Mouse (Mus musculus): Measurements from ENCODE around the gene Aff3. TPM values are rescaled to one million over a fixed set of nuclear protein-coding genes. Genes with fewer than 3 reads are reported as not detected.

The Aff3 gene
- polyA plus RNA-seq, 1 experiment from 2014 or later, result 5.7 TPM

GRCm38 (mm10) chr1:38488667-38489210 lies 176.0 kb downstream of the Aff3 start:
- Histone ChIP-seq H3K27me3 (replicated peaks) (no peaks in the 10 kb centered on the region), H3K4me3 (no peak overlapping the region), H3K9me3 (replicated peaks) (no peaks in the 10 kb centered on the region), H3K36me3 (no peaks in the 10 kb centered on the region), H3K27ac (ENCODE audit: poor library complexity, severe bottlenecking) (no peak overlapping the region), H3K4me1 (replicated peaks) (peaks cover 14% of the 10 kb centered on the region), H3K4me2 (no peak overlapping the region), H3K9ac (no peak overlapping the region)
- ATAC-seq (ENCODE audit: insufficient number of reproducible peaks, low FRiP score), result no peak
- WGBS, result 37% methylated on average over 8 of the region's 8 CpGs

DNA sequence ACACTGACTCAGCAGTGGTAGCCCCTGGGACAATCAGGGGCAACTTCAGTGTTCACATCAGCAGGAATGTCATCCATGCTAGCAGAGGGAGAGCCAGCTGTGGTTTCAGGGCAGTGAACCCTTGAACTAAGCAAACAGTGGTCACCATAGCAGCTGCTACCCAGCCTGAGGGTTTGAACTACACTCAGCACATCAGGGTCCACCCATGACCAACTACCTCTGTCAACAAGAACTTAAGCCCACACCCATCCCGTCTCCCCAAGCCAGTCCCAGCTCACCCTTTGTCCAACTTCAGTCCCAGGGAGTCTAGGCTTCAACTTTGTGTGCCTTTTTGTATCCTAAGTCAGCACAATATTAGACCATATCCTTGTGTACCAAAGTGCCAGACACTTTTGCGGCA lies 176.9 kb downstream of the Aff3 start:
- Histone ChIP-seq H3K9ac (no peak overlapping the region), H3K9me3 (replicated peaks) (no peaks in the 10 kb centered on the region), H3K4me1 (replicated peaks) (peaks cover 14% of the 10 kb centered on the region), H3K4me2 (no peak overlapping the region), H3K4me3 (no peak overlapping the region), H3K36me3 (no peaks in the 10 kb centered on the region), H3K27me3 (replicated peaks) (no peaks in the 10 kb centered on the region), H3K27ac (ENCODE audit: poor library complexity, severe bottlenecking) (no peak overlapping the region)
- 90% methylated on average over 2 of the region's 2 CpGs for WGBS
- no peak for ATAC-seq (ENCODE audit: insufficient number of reproducible peaks, low FRiP score)

GRCm38 (mm10) chr1:38483191-38483590 lies 181.6 kb downstream of the Aff3 start:
- Histone ChIP-seq H3K4me1 (replicated peaks) (peaks cover 10% of the 10 kb centered on the region), H3K4me3 (no peak overlapping the region), H3K9me3 (replicated peaks) (no peaks in the 10 kb centered on the region), H3K36me3 (no peaks in the 10 kb centered on the region), H3K9ac (no peak overlapping the region), H3K27ac (ENCODE audit: poor library complexity, severe bottlenecking) (no peak overlapping the region), H3K4me2 (no peak overlapping the region), H3K27me3 (replicated peaks) (no peaks in the 10 kb centered on the region)
- ATAC-seq (ENCODE audit: insufficient number of reproducible peaks, low FRiP score), result no peak
- WGBS, result 75% methylated on average over 2 of the region's 2 CpGs

GRCm38 (mm10) chr1:38478246-38478743 lies 186.5 kb downstream of the Aff3 start:
- H3K27me3 ChIP-seq (replicated peaks), result no peaks in the 10 kb centered on the region
- H3K9ac ChIP-seq, result no peak overlapping the region
- no peaks in the 10 kb centered on the region for H3K36me3 ChIP-seq
- H3K27ac ChIP-seq (ENCODE audit: poor library complexity, severe bottlenecking), result no peak overlapping the region
- no peak for ATAC-seq (ENCODE audit: insufficient number of reproducible peaks, low FRiP score)
- peaks cover 23% of the 10 kb centered on the region for H3K4me1 ChIP-seq (replicated peaks)
- peak overlapping the region; percentile 24 for H3K4me2 ChIP-seq
- 8% methylated on average over 9 of the region's 9 CpGs for WGBS
- no peaks in the 10 kb centered on the region for H3K9me3 ChIP-seq (replicated peaks)
- H3K4me3 ChIP-seq, result no peak overlapping the region

GRCm38 (mm10) chr1:38470817-38471216 lies 193.9 kb downstream of the Aff3 start:
- no peaks in the 10 kb centered on the region for H3K27me3 ChIP-seq (replicated peaks)
- ATAC-seq (ENCODE audit: insufficient number of reproducible peaks, low FRiP score), result peak; percentile 67
- H3K4me2 ChIP-seq, result peak overlapping the region; percentile 52
- H3K36me3 ChIP-seq, result no peaks in the 10 kb centered on the region
- WGBS, result 14% methylated on average over 11 of the region's 11 CpGs
- H3K27ac ChIP-seq (ENCODE audit: poor library complexity, severe bottlenecking), result peak overlapping the region; percentile 68
- H3K9ac ChIP-seq, result no peak overlapping the region
- peaks cover 37% of the 10 kb centered on the region for H3K4me1 ChIP-seq (replicated peaks)
- H3K4me3 ChIP-seq, result no peak overlapping the region
- no peaks in the 10 kb centered on the region for H3K9me3 ChIP-seq (replicated peaks)

- H3K27me3 ChIP-seq (replicated peaks), result no peaks in the 10 kb centered on the region
- no peak overlapping the region for H3K9ac ChIP-seq
- H3K27ac ChIP-seq (ENCODE audit: poor library complexity, severe bottlenecking), result 0 out of 2 replicates have a peak overlapping the region, but pooled peaks have one; percentile 68
- ATAC-seq (ENCODE audit: insufficient number of reproducible peaks, low FRiP score), result no peak
- peak overlapping the region; percentile 52 for H3K4me2 ChIP-seq
- 53% methylated on average over 5 of the region's 5 CpGs for WGBS
- H3K4me3 ChIP-seq, result no peak overlapping the region
- H3K36me3 ChIP-seq, result no peaks in the 10 kb centered on the region
- peaks cover 31% of the 10 kb centered on the region for H3K4me1 ChIP-seq (replicated peaks)
- H3K9me3 ChIP-seq (replicated peaks), result no peaks in the 10 kb centered on the region
These were observed 194.6 kb downstream of the Aff3 start for GRCm38 (mm10) chr1:38470166-38470565.

DNA sequence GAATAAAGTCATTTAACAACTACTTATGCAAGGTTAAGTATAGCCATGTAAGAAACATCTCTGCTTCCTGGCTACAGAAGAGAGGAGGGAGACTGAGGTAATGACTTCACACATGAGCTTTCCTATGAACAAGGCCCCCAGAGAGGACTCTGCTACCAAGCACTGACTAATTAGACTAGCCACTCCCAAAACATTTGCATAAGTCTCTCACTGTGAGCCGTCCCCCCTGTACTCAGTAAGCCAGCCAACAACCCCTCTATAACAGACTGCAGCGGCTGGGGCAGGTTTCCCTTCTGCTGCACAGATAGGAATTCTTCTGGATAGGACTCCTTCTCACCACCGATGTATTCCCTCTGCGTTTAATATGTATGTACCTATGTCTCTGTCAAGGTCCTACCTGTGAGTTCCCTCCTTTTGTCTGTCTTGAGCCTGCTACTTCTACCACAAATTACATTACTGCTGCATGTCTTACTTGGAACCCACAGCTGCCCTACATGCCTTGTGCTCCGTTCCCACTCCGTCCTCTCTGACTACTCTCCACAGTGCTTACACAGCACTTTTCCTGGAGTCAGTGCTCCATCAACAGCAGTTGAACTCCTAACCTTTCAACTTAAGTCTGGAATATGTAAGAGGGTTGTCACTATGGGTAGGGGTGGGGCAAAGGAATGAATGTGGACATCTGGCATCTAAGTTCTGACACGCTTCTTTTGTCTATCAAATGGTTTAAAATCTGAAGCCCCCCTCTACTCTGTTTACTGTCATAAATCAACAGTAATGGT lies 197.3 kb downstream of the Aff3 start:
- Histone ChIP-seq H3K27me3 (replicated peaks) (no peaks in the 10 kb centered on the region), H3K4me2 (peak overlapping the region; percentile 5), H3K9me3 (replicated peaks) (no peaks in the 10 kb centered on the region), H3K4me1 (replicated peaks) (peaks cover 29% of the 10 kb centered on the region), H3K9ac (no peak overlapping the region), H3K27ac (ENCODE audit: poor library complexity, severe bottlenecking) (no peak overlapping the region), H3K36me3 (no peaks in the 10 kb centered on the region), H3K4me3 (no peak overlapping the region)
- 25% methylated on average over 7 of the region's 7 CpGs for WGBS
- no peak for ATAC-seq (ENCODE audit: insufficient number of reproducible peaks, low FRiP score)

GRCm38 (mm10) chr1:38456719-38457269 lies 208.0 kb downstream of the Aff3 start:
- H3K27ac ChIP-seq (ENCODE audit: poor library complexity, severe bottlenecking), result peak overlapping the region; percentile 31
- H3K9ac ChIP-seq, result no peak overlapping the region
- no peak for ATAC-seq (ENCODE audit: insufficient number of reproducible peaks, low FRiP score)

DNA sequence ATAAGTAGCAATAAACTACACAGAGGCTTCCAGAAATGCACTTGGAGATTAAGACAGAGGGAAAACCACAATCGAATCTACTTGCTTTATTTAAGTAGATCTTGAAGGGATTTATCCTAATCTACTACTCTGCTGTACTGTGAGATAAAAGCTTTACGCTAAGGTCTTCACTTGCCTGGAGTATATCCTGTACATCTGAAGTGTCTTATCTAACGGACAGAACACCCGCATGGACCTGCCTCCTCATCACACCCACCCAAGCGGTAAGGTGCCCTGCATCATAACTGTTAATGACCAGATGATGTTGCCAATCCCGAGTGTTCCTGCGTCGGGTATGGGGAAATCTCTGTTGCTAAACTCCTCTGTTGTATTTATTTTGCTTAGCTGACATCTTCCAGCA lies 209.8 kb downstream of the Aff3 start:
- 62% methylated on average over 8 of the region's 8 CpGs for WGBS
- no peak for ATAC-seq (ENCODE audit: insufficient number of reproducible peaks, low FRiP score)
- Histone ChIP-seq H3K9me3 (replicated peaks) (no peaks in the 10 kb centered on the region), H3K27me3 (replicated peaks) (no peaks in the 10 kb centered on the region), H3K36me3 (no peaks in the 10 kb centered on the region), H3K4me2 (no peak overlapping the region), H3K4me1 (replicated peaks) (peaks cover 35% of the 10 kb centered on the region), H3K4me3 (no peak overlapping the region), H3K27ac (ENCODE audit: poor library complexity, severe bottlenecking) (no peak overlapping the region), H3K9ac (no peak overlapping the region)

More at GRCm38 (mm10) chr1:38456719-38457269, 208.0 kb downstream of the Aff3 start:
- WGBS, result 35% methylated on average over 7 of the region's 7 CpGs
- H3K4me1 ChIP-seq (replicated peaks), result peaks cover 23% of the 10 kb centered on the region
- no peaks in the 10 kb centered on the region for H3K9me3 ChIP-seq (replicated peaks)
- H3K4me2 ChIP-seq, result no peak overlapping the region
- H3K27me3 ChIP-seq (replicated peaks), result no peaks in the 10 kb centered on the region
- H3K4me3 ChIP-seq, result no peak overlapping the region
- no peaks in the 10 kb centered on the region for H3K36me3 ChIP-seq

GRCm38 (mm10) chr1:38451367-38451766 lies 213.4 kb downstream of the Aff3 start:
- ATAC-seq (ENCODE audit: insufficient number of reproducible peaks, low FRiP score), result no peak
- Histone ChIP-seq H3K4me3 (no peak overlapping the region), H3K27me3 (replicated peaks) (no peaks in the 10 kb centered on the region), H3K9ac (no peak overlapping the region), H3K4me1 (replicated peaks) (peaks cover 49% of the 10 kb centered on the region), H3K9me3 (replicated peaks) (no peaks in the 10 kb centered on the region), H3K4me2 (no peak overlapping the region), H3K27ac (ENCODE audit: poor library complexity, severe bottlenecking) (no peak overlapping the region), H3K36me3 (no peaks in the 10 kb centered on the region)
- WGBS, result 80% methylated on average over 6 of the region's 6 CpGs

DNA sequence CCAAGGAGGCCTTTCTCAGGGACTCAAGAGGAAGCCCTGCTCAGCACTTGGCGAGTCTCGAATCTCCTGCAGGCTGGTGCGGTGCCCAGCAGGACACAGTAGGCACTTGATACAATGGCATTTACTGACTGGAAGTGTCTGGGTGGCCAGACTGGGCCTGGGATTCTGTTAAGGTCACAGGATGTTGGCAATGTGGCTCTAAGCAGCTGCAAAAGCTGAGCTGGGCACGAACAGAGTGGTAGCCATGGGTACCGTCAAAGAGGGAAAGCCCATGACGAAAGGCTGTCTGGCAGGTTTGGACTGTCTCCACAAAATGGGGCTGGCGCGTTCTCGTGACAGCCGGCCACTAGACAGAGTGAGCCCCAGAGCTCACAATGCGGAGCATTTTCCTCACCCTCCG lies 214.1 kb downstream of the Aff3 start:
- H3K4me2 ChIP-seq, result no peak overlapping the region
- no peaks in the 10 kb centered on the region for H3K27me3 ChIP-seq (replicated peaks)
- H3K4me3 ChIP-seq, result no peak overlapping the region
- H3K9me3 ChIP-seq (replicated peaks), result no peaks in the 10 kb centered on the region
- H3K36me3 ChIP-seq, result no peaks in the 10 kb centered on the region
- ATAC-seq (ENCODE audit: insufficient number of reproducible peaks, low FRiP score), result no peak
- 71% methylated on average over 12 of the region's 12 CpGs for WGBS
- no peak overlapping the region for H3K27ac ChIP-seq (ENCODE audit: poor library complexity, severe bottlenecking)
- H3K9ac ChIP-seq, result no peak overlapping the region
- H3K4me1 ChIP-seq (replicated peaks), result peaks cover 52% of the 10 kb centered on the region
